Mouse (Mus musculus): Measurements from ENCODE around the gene Atf6. TPM values are rescaled to one million over a fixed set of nuclear protein-coding genes. Genes with fewer than 3 reads are reported as not detected.

The Atf6 gene
- polyA plus RNA-seq, 1 experiment from 2014 or later = 6.6 TPM

- no peak for ATAC-seq
- H3K9me3 ChIP-seq (replicated peaks) = no peaks in the 10 kb centered on the region
- WGBS = 95% methylated on average over 8 of the region's 8 CpGs
These were observed 170.6 kb downstream of the Atf6 start for GRCm38 (mm10) chr1:170696996-170697395.

GRCm38 (mm10) chr1:170695326-170695725 is 172.2 kb downstream of the Atf6 start:
- no peaks in the 10 kb centered on the region for H3K4me1 ChIP-seq
- no peak overlapping the region for H3K4me3 ChIP-seq
- WGBS = 54% methylated on average over 6 of the region's 6 CpGs
- H3K27me3 ChIP-seq = no peaks in the 10 kb centered on the region
- no peak for ATAC-seq
- no peak overlapping the region for H3K9ac ChIP-seq
- no peaks in the 10 kb centered on the region for H3K36me3 ChIP-seq (ENCODE audit: poor library complexity, severe bottlenecking)
- no peaks in the 10 kb centered on the region for H3K9me3 ChIP-seq (replicated peaks)
- H3K4me2 ChIP-seq = no peak overlapping the region
- H3K27ac ChIP-seq = no peak overlapping the region

More at GRCm38 (mm10) chr1:170696996-170697395, 170.6 kb downstream of the Atf6 start:
- H3K27ac ChIP-seq = no peak overlapping the region
- H3K4me2 ChIP-seq = no peak overlapping the region
- H3K4me3 ChIP-seq = no peak overlapping the region
- no peak overlapping the region for H3K9ac ChIP-seq
- H3K27me3 ChIP-seq = no peaks in the 10 kb centered on the region
- H3K4me1 ChIP-seq = no peaks in the 10 kb centered on the region
- H3K36me3 ChIP-seq (ENCODE audit: poor library complexity, severe bottlenecking) = no peaks in the 10 kb centered on the region

GRCm38 (mm10) chr1:170694821-170695291 is 172.7 kb downstream of the Atf6 start:
- no peaks in the 10 kb centered on the region for H3K36me3 ChIP-seq (ENCODE audit: poor library complexity, severe bottlenecking)
- WGBS = 68% methylated on average over 5 of the region's 5 CpGs
- no peak overlapping the region for H3K4me3 ChIP-seq
- H3K4me1 ChIP-seq = no peaks in the 10 kb centered on the region
- H3K27ac ChIP-seq = no peak overlapping the region
- ATAC-seq = no peak
- no peaks in the 10 kb centered on the region for H3K9me3 ChIP-seq (replicated peaks)
- no peak overlapping the region for H3K4me2 ChIP-seq
- no peak overlapping the region for H3K9ac ChIP-seq
- no peaks in the 10 kb centered on the region for H3K27me3 ChIP-seq

GRCm38 (mm10) chr1:170691301-170691700 is 176.3 kb downstream of the Atf6 start:
- 92% methylated on average over 5 of the region's 5 CpGs for WGBS

GRCm38 (mm10) chr1:170689773-170690172 is 177.8 kb downstream of the Atf6 start:
- Histone ChIP-seq H3K27me3 (no peaks in the 10 kb centered on the region), H3K36me3 (ENCODE audit: poor library complexity, severe bottlenecking) (no peaks in the 10 kb centered on the region), H3K9me3 (replicated peaks) (no peaks in the 10 kb centered on the region), H3K27ac (no peak overlapping the region), H3K4me3 (no peak overlapping the region), H3K4me1 (no peaks in the 10 kb centered on the region), H3K4me2 (no peak overlapping the region), H3K9ac (no peak overlapping the region)
- ATAC-seq = no peak
- WGBS = 93% methylated on average over 8 of the region's 8 CpGs

More at GRCm38 (mm10) chr1:170691301-170691700, 176.3 kb downstream of the Atf6 start:
- H3K9ac ChIP-seq = no peak overlapping the region
- no peak overlapping the region for H3K4me2 ChIP-seq
- H3K36me3 ChIP-seq (ENCODE audit: poor library complexity, severe bottlenecking) = no peaks in the 10 kb centered on the region
- ATAC-seq = no peak
- H3K27me3 ChIP-seq = no peaks in the 10 kb centered on the region
- H3K4me1 ChIP-seq = no peaks in the 10 kb centered on the region
- H3K27ac ChIP-seq = no peak overlapping the region
- no peak overlapping the region for H3K4me3 ChIP-seq
- H3K9me3 ChIP-seq (replicated peaks) = no peaks in the 10 kb centered on the region

- H3K27me3 ChIP-seq = no peaks in the 10 kb centered on the region
- peaks cover 7% of the 10 kb centered on the region for H3K36me3 ChIP-seq (ENCODE audit: poor library complexity, severe bottlenecking)
- no peak overlapping the region for H3K4me3 ChIP-seq
- H3K9ac ChIP-seq = no peak overlapping the region
- ATAC-seq = no peak
- no peak overlapping the region for H3K27ac ChIP-seq
- WGBS = 88% methylated on average over 6 of the region's 6 CpGs
- H3K4me1 ChIP-seq = no peaks in the 10 kb centered on the region
- no peak overlapping the region for H3K4me2 ChIP-seq
- no peaks in the 10 kb centered on the region for H3K9me3 ChIP-seq (replicated peaks)
These were observed 183.7 kb downstream of the Atf6 start for GRCm38 (mm10) chr1:170683863-170684262.

GRCm38 (mm10) chr1:170679624-170680023 is 187.9 kb downstream of the Atf6 start:
- H3K4me3 ChIP-seq = no peak overlapping the region
- WGBS = 88% methylated on average over 2 of the region's 2 CpGs
- peaks cover 7% of the 10 kb centered on the region for H3K36me3 ChIP-seq (ENCODE audit: poor library complexity, severe bottlenecking)
- no peak overlapping the region for H3K9ac ChIP-seq
- no peaks in the 10 kb centered on the region for H3K27me3 ChIP-seq
- ATAC-seq = peak; percentile 53; the same call in 1 of the 2 replicates
- H3K4me1 ChIP-seq = no peaks in the 10 kb centered on the region
- no peak overlapping the region for H3K4me2 ChIP-seq
- no peaks in the 10 kb centered on the region for H3K9me3 ChIP-seq (replicated peaks)
- H3K27ac ChIP-seq = no peak overlapping the region

- Histone ChIP-seq H3K27ac (no peak overlapping the region), H3K4me3 (no peak overlapping the region), H3K9me3 (replicated peaks) (no peaks in the 10 kb centered on the region), H3K4me2 (no peak overlapping the region), H3K27me3 (no peaks in the 10 kb centered on the region), H3K9ac (no peak overlapping the region), H3K36me3 (ENCODE audit: poor library complexity, severe bottlenecking) (peaks cover 7% of the 10 kb centered on the region), H3K4me1 (no peaks in the 10 kb centered on the region)
- WGBS = 68% methylated on average over 4 of the region's 4 CpGs
- ATAC-seq = no peak
These were observed 188.7 kb downstream of the Atf6 start for GRCm38 (mm10) chr1:170678861-170679260.

GRCm38 (mm10) chr1:170677681-170678080 is 189.9 kb downstream of the Atf6 start:
- 95% methylated on average over 4 of the region's 4 CpGs for WGBS
- no peak overlapping the region for H3K4me3 ChIP-seq
- H3K4me1 ChIP-seq = no peaks in the 10 kb centered on the region
- peaks cover 7% of the 10 kb centered on the region for H3K36me3 ChIP-seq (ENCODE audit: poor library complexity, severe bottlenecking)
- H3K4me2 ChIP-seq = no peak overlapping the region
- no peak overlapping the region for H3K9ac ChIP-seq
- ATAC-seq = no peak
- H3K27ac ChIP-seq = no peak overlapping the region
- H3K9me3 ChIP-seq (replicated peaks) = no peaks in the 10 kb centered on the region
- no peaks in the 10 kb centered on the region for H3K27me3 ChIP-seq

- Histone ChIP-seq H3K4me1 (no peaks in the 10 kb centered on the region), H3K27ac (no peak overlapping the region), H3K9ac (no peak overlapping the region), H3K36me3 (ENCODE audit: poor library complexity, severe bottlenecking) (peaks cover 17% of the 10 kb centered on the region), H3K9me3 (replicated peaks) (no peaks in the 10 kb centered on the region), H3K27me3 (no peaks in the 10 kb centered on the region), H3K4me2 (no peak overlapping the region), H3K4me3 (no peak overlapping the region)
- WGBS = 73% methylated on average over 9 of the region's 9 CpGs
- ATAC-seq = no peak
These were observed 193.3 kb downstream of the Atf6 start for GRCm38 (mm10) chr1:170674184-170674775.

- no peak for ATAC-seq
- H3K4me1 ChIP-seq = no peaks in the 10 kb centered on the region; the same call in 1 of the 2 replicates
- H3K27ac ChIP-seq = no peak overlapping the region
- H3K9ac ChIP-seq = no peak overlapping the region
- H3K27me3 ChIP-seq = no peaks in the 10 kb centered on the region
- H3K9me3 ChIP-seq (replicated peaks) = no peaks in the 10 kb centered on the region
- WGBS = 84% methylated on average over 7 of the region's 7 CpGs
- no peak overlapping the region for H3K4me2 ChIP-seq
- no peak overlapping the region for H3K4me3 ChIP-seq
- peaks cover 38% of the 10 kb centered on the region for H3K36me3 ChIP-seq (ENCODE audit: poor library complexity, severe bottlenecking)
These were observed 202.4 kb downstream of the Atf6 start for GRCm38 (mm10) chr1:170665200-170665599.

- H3K4me3 ChIP-seq = no peak overlapping the region
- H3K4me2 ChIP-seq = no peak overlapping the region
- H3K4me1 ChIP-seq = no peaks in the 10 kb centered on the region; the same call in 1 of the 2 replicates
- WGBS = 89% methylated on average over 11 of the region's 11 CpGs
- H3K9me3 ChIP-seq (replicated peaks) = no peaks in the 10 kb centered on the region
- no peak overlapping the region for H3K27ac ChIP-seq
- no peak for ATAC-seq
- peaks cover 33% of the 10 kb centered on the region for H3K36me3 ChIP-seq (ENCODE audit: poor library complexity, severe bottlenecking)
- no peak overlapping the region for H3K9ac ChIP-seq
- no peaks in the 10 kb centered on the region for H3K27me3 ChIP-seq
These were observed 202.9 kb downstream of the Atf6 start for GRCm38 (mm10) chr1:170664620-170665185.

Data from forebrain, embryonic 13.5 days (tissue).